Mouse (Mus musculus): ENCODE data around the gene Rab31.
A peak's percentile ranks its signal among the peaks of the same experiment; 100 is the strongest.

Rab31 gene

GRCm38 (mm10) chr17:65771951-65772934, at the start of gene Rab31:
Gene Rab31 (minus strand): TSS chr17:65772752.
- DNase-seq = peak; percentile 71

- DNase-seq = no peak
These were observed 47.6 kb upstream of the Rab31 start for GRCm38 (mm10) chr17:65820197-65820596.

- no peak for DNase-seq
These were observed 41.2 kb upstream of the Rab31 start for GRCm38 (mm10) chr17:65813763-65814162.

GRCm38 (mm10) chr17:65811032-65811431, 38.5 kb upstream of the Rab31 start:
- no peak for DNase-seq

GRCm38 (mm10) chr17:65806416-65806815, 33.9 kb upstream of the Rab31 start:
- no peak for DNase-seq

GRCm38 (mm10) chr17:65805966-65806365, 33.4 kb upstream of the Rab31 start:
- no peak for DNase-seq

- DNase-seq = no peak
These were observed 29.5 kb upstream of the Rab31 start for GRCm38 (mm10) chr17:65802026-65802425.

- no peak for DNase-seq
These were observed 27.9 kb upstream of the Rab31 start for GRCm38 (mm10) chr17:65800451-65800850.

GRCm38 (mm10) chr17:65799353-65799752, 26.8 kb upstream of the Rab31 start:
- no peak for DNase-seq

- DNase-seq = no peak
These were observed 25.9 kb upstream of the Rab31 start for GRCm38 (mm10) chr17:65798446-65798845.

GRCm38 (mm10) chr17:65796056-65796455, 23.5 kb upstream of the Rab31 start:
- DNase-seq = no peak

GRCm38 (mm10) chr17:65794096-65794850, 21.7 kb upstream of the Rab31 start:
- DNase-seq = no peak

- no peak for DNase-seq
These were observed 20.9 kb upstream of the Rab31 start for GRCm38 (mm10) chr17:65793307-65793930.

- DNase-seq = no peak
These were observed 18.6 kb upstream of the Rab31 start for GRCm38 (mm10) chr17:65791161-65791560.

- DNase-seq = no peak
These were observed 17.0 kb upstream of the Rab31 start for GRCm38 (mm10) chr17:65789576-65789975.

GRCm38 (mm10) chr17:65788542-65789291, 16.2 kb upstream of the Rab31 start:
- DNase-seq = no peak

GRCm38 (mm10) chr17:65787261-65787660, 14.7 kb upstream of the Rab31 start:
- no peak for DNase-seq

- DNase-seq = no peak
These were observed 13.7 kb upstream of the Rab31 start for GRCm38 (mm10) chr17:65786225-65786624.

- DNase-seq = no peak
These were observed 13.2 kb upstream of the Rab31 start for GRCm38 (mm10) chr17:65785707-65786106.

- no peak for DNase-seq
These were observed 12.1 kb upstream of the Rab31 start for GRCm38 (mm10) chr17:65784610-65785140.

- DNase-seq = peak; percentile 84
These were observed 10.9 kb upstream of the Rab31 start for GRCm38 (mm10) chr17:65783182-65784161.

Data from right cerebral cortex, postnatal 4 days (tissue).